ENCODE assay signal across 8 mouse cellular contexts in the genomic region with DNA sequence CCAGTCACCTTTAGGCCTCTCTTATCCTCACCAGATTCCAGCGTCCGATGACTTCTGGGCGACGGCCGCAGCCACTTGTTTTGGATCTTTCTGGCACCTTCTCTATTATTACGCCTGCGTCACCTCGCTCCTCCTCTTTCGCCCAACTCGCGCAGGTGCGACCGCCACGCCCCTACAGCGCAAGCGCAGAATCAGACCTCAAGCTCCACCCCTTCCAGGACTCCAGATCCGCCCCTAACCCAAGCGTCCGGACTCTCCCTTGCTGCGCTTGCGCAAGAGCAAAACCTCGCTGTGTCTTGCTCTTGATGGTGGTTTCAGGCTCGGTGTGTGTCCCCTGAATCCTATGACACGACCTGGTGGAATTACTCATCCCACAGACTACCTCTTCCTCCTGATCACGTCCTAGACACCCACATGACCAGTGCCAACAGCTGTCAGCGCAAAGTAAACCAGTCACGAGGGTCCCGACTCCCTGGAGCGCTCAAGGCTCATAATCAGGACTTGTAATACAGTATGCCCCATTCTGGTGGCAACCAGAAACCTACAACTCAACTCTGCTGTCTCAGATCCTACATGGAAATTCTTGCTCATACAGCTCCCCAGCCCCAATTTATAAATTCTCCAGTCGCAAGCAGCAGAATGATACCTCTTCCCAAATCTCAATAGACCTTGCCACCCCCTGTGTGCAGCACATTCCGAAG. TPM values are rescaled to one million over a fixed set of nuclear protein-coding genes. Genes with fewer than 3 reads are reported as not detected.
A peak's percentile ranks its signal among the peaks of the same experiment; 100 is the strongest.
DNase-seq lines count a peak whose midpoint lies in the region; ATAC-seq and TF ChIP-seq lines count a peak whose summit lies in the region.

No protein-coding gene starts in this region.

- peak overlapping the region; percentile 86 for H3K4me3 ChIP-seq in cortical plate, adult 2 months (ENCODE audit: insufficient read depth, low read length)

- DNase-seq in gastrocnemius, adult 8-10 months (ENCODE audit: low spot score in 2 of 2) = peak; percentile 92 to 94
- DNase-seq in induced T-regulatory cell, adult 2 months (ENCODE audit: low read depth) = peak; percentile 99
- peak; percentile 85 to 96 for DNase-seq in left cerebral cortex, adult 9 months (ENCODE audit: low spot score in 2 of 2)
- DNase-seq in right cerebral cortex, postnatal 14 days = peak; percentile 89
- DNase-seq in urinary bladder, postnatal 36 days (ENCODE audit: low spot score in 2 of 2) = peak; percentile 95 to 97

- no peaks in the 10 kb centered on the region for H3K4me1 ChIP-seq in cortical plate, adult 2 months (ENCODE audit: control insufficient read depth, insufficient read depth, low read length)

- no peak for TF ChIP-seq CTCF in cortical plate, adult 2 months (IDR thresholded peaks at IDR 0.05; ENCODE audit: extremely low read depth, insufficient read depth, low read length)

- peak; percentile 83 for TF ChIP-seq POLR2A in cortical plate, adult 2 months (IDR thresholded peaks at IDR 0.05; ENCODE audit: extremely low read depth, insufficient read depth, low read length)

- ATAC-seq in activated CD4-positive, CD25-positive, alpha-beta regulatory T cell, adult 4 months = peak; percentile 70
- peak; percentile 59 for ATAC-seq in megakaryocyte progenitor cell, adult 5-6 weeks (replicated peaks; ENCODE audit: poor library complexity)

- 0 out of 2 replicates have a peak overlapping the region, but pooled peaks have one; percentile 19 for H3K27ac ChIP-seq in cortical plate, adult 2 months (ENCODE audit: insufficient read depth, low read length)

RNA-seq across cellular contexts. Expression of gene Dedd2, which starts 0.5 kb away (rescaled TPM):
- polyA plus RNA-seq in activated CD4-positive, CD25-positive, alpha-beta regulatory T cell, adult 4 months (2017; shearing (Covaris generic)) = 10 to 100 TPM; 26.7 to 31.8 TPM
- 22.7 and 25.7 TPM in 2 replicates for polyA plus RNA-seq in cortical plate, adult 2 months (2012; rRNA removed)
- total RNA-seq in gastrocnemius, adult 8-10 months (2022) = 1 to 10 TPM; 8.0 to 9.2 (median 8.6) TPM
- 10.7 and 11.0 TPM in 2 replicates for total RNA-seq in megakaryocyte progenitor cell, adult 5-6 weeks (2015)
- total RNA-seq in megakaryocyte progenitor cell, adult 5-6 weeks (2017) = 14.5 and 17.2 TPM in 2 replicates

RNA-seq across cellular contexts. Expression of gene Zfp526, which starts 1.3 kb away (rescaled TPM):
- 1 to 10 TPM; 2.6 to 4.0 TPM for polyA plus RNA-seq in activated CD4-positive, CD25-positive, alpha-beta regulatory T cell, adult 4 months (2017; shearing (Covaris generic))
- polyA plus RNA-seq in cortical plate, adult 2 months (2012; rRNA removed) = 7.4 and 8.0 TPM in 2 replicates
- 1 to 10 TPM; 5.5 to 6.4 (median 6.1) TPM for total RNA-seq in gastrocnemius, adult 8-10 months (2022)
- 7.2 and 7.6 TPM in 2 replicates for total RNA-seq in megakaryocyte progenitor cell, adult 5-6 weeks (2015)
- total RNA-seq in megakaryocyte progenitor cell, adult 5-6 weeks (2017) = 7.5 and 7.6 TPM in 2 replicates

RNA-seq across cellular contexts. Expression of gene Gsk3a, which starts 17.7 kb away (rescaled TPM):
- 1 to 10 TPM; 8.9 to 9.8 TPM for polyA plus RNA-seq in activated CD4-positive, CD25-positive, alpha-beta regulatory T cell, adult 4 months (2017; shearing (Covaris generic))
- polyA plus RNA-seq in cortical plate, adult 2 months (2012; rRNA removed) = 287 and 292 TPM in 2 replicates
- 10 to 100 TPM; 87.5 to 93.5 (median 90.1) TPM for total RNA-seq in gastrocnemius, adult 8-10 months (2022)
- 84.9 and 93.2 TPM in 2 replicates for total RNA-seq in megakaryocyte progenitor cell, adult 5-6 weeks (2015)
- 57.8 and 60.3 TPM in 2 replicates for total RNA-seq in megakaryocyte progenitor cell, adult 5-6 weeks (2017)

RNA-seq across cellular contexts. Expression of gene Erf, which starts 30.7 kb away (rescaled TPM):
- under 1 TPM; 0.28 to 0.38 TPM for polyA plus RNA-seq in activated CD4-positive, CD25-positive, alpha-beta regulatory T cell, adult 4 months (2017; shearing (Covaris generic))
- 47.2 and 48.6 TPM in 2 replicates for polyA plus RNA-seq in cortical plate, adult 2 months (2012; rRNA removed)
- total RNA-seq in gastrocnemius, adult 8-10 months (2022) = 1 to 10 TPM; 4.2 to 5.8 (median 5.7) TPM
- 5.2 and 5.6 TPM in 2 replicates for total RNA-seq in megakaryocyte progenitor cell, adult 5-6 weeks (2015)
- 6.6 and 6.9 TPM in 2 replicates for total RNA-seq in megakaryocyte progenitor cell, adult 5-6 weeks (2017)

RNA-seq across cellular contexts. Expression of gene Pou2f2, which starts 40.4 kb away (rescaled TPM):
- 10 to 100 TPM; 19.1 to 25.3 TPM for polyA plus RNA-seq in activated CD4-positive, CD25-positive, alpha-beta regulatory T cell, adult 4 months (2017; shearing (Covaris generic))
- 10.5 and 10.7 TPM in 2 replicates for polyA plus RNA-seq in cortical plate, adult 2 months (2012; rRNA removed)
- under 1 TPM in 2 of 4 experiments, not detected in 2; 0.02 to 0.24 TPM for total RNA-seq in gastrocnemius, adult 8-10 months (2022)
- 13.8 and 18.1 TPM in 2 replicates for total RNA-seq in megakaryocyte progenitor cell, adult 5-6 weeks (2015)
- total RNA-seq in megakaryocyte progenitor cell, adult 5-6 weeks (2017) = 2.1 and 4.1 TPM in 2 replicates

Comparison
In these comparisons a context has a peak if more than half of its experiments do, and no peak if none do; other contexts are left out.
1. Peak in every context shown above with its lines: DNase-seq, ATAC-seq, H3K4me3 ChIP-seq and H3K27ac ChIP-seq.